Comparison of ENCODE assay signal across 29 mouse cellular contexts in the genomic region with DNA sequence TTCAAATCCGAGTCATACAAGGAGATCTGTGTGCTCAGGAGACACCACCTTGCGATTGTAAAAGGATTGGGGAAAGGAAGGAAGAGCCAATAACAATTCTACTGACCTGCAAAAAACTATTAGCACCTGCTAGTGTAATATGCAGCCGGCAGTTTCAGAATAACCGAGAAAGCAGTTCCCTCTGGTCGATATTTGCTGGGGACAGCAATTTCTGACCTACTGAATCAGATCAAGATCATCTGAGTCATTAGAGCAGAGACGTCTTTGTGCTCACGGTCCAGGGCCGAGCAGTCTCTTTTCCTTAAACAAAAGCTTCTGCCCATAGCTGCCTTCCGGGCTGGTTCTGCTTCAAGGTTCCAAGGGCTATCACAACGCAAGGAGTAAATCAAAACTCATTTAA.
DNase-seq lines count a peak whose midpoint lies in the region; ATAC-seq and TF ChIP-seq lines count a peak whose summit lies in the region.
"Had no signal": no experiment of that assay in that cellular context is flagged by ENCODE, and none has a peak within 500 bp of the region (broad histone marks: within the 10 kb centered on the region; RNA-seq: fewer than 3 reads in every experiment).

No protein-coding gene starts in this region.

- peak overlapping the region; percentile 9; the same call in 1 of the 2 replicates for H3K27ac ChIP-seq in hindbrain, embryonic 12.5 days
- no peak overlapping the region for H3K27ac ChIP-seq in hindbrain, embryonic 11.5 days (ENCODE audit: low read depth, low read length)
- H3K27ac ChIP-seq in hindbrain, embryonic 14.5 days: peak overlapping the region; percentile 64
- H3K27ac ChIP-seq in midbrain, embryonic 13.5 days: peak overlapping the region; percentile 56
- no peak overlapping the region for H3K27ac ChIP-seq in forebrain, embryonic 13.5 days
- H3K27ac ChIP-seq in heart, adult 2 months: no peak overlapping the region
- H3K27ac ChIP-seq: forebrain, embryonic 12.5 days; left cerebral cortex, adult 2 months; limb, embryonic 12.5 days; liver, embryonic 15.5 days; stomach, postnatal 0 days had no signal

- no peaks in the 10 kb centered on the region for H3K27me3 ChIP-seq in hindbrain, embryonic 12.5 days
- H3K27me3 ChIP-seq in hindbrain, embryonic 11.5 days (ENCODE audit: control insufficient read depth, insufficient read depth, low read length): no peaks in the 10 kb centered on the region
- H3K27me3 ChIP-seq in hindbrain, embryonic 14.5 days (ENCODE audit: control insufficient read depth, insufficient read depth, low read length): no peaks in the 10 kb centered on the region
- no peaks in the 10 kb centered on the region for H3K27me3 ChIP-seq in midbrain, embryonic 13.5 days
- H3K27me3 ChIP-seq in forebrain, embryonic 13.5 days: no peaks in the 10 kb centered on the region
- H3K27me3 ChIP-seq in heart, adult 2 months (ENCODE audit: control insufficient read depth, insufficient read depth, low read length): no peaks in the 10 kb centered on the region
- H3K27me3 ChIP-seq: forebrain, embryonic 12.5 days; limb, embryonic 12.5 days; liver, embryonic 15.5 days had no signal

- H3K79me2 ChIP-seq in heart, adult 2 months (replicated peaks; ENCODE audit: control insufficient read depth, insufficient read depth, low read length): no peaks in the 10 kb centered on the region

- intact Hi-C loops in heart, adult 2 months (cut with DNase I): no loop called here

- no peaks in the 10 kb centered on the region for H3K36me3 ChIP-seq in hindbrain, embryonic 12.5 days
- H3K36me3 ChIP-seq in hindbrain, embryonic 11.5 days (ENCODE audit: control insufficient read depth, insufficient read depth, low read length): no peaks in the 10 kb centered on the region
- H3K36me3 ChIP-seq in hindbrain, embryonic 14.5 days (replicated peaks; ENCODE audit: control insufficient read depth, insufficient read depth): no peaks in the 10 kb centered on the region
- H3K36me3 ChIP-seq in midbrain, embryonic 13.5 days: no peaks in the 10 kb centered on the region
- H3K36me3 ChIP-seq in forebrain, embryonic 13.5 days (ENCODE audit: poor library complexity, severe bottlenecking): no peaks in the 10 kb centered on the region
- H3K36me3 ChIP-seq in heart, adult 2 months (ENCODE audit: control insufficient read depth, insufficient read depth, low read length): no peaks in the 10 kb centered on the region
- H3K36me3 ChIP-seq: forebrain, embryonic 12.5 days; limb, embryonic 12.5 days; liver, embryonic 15.5 days had no signal

- no peak for TF ChIP-seq CTCF in heart, adult 2 months (IDR thresholded peaks at IDR 0.05)

- no peak overlapping the region for H3K4me2 ChIP-seq in hindbrain, embryonic 12.5 days (replicated peaks)
- H3K4me2 ChIP-seq in hindbrain, embryonic 11.5 days (replicated peaks; ENCODE audit: low read depth, low read length): no peak overlapping the region
- no peak overlapping the region for H3K4me2 ChIP-seq in hindbrain, embryonic 14.5 days (replicated peaks)
- no peak overlapping the region for H3K4me2 ChIP-seq in midbrain, embryonic 13.5 days (replicated peaks)
- H3K4me2 ChIP-seq in forebrain, embryonic 13.5 days: no peak overlapping the region
- H3K4me2 ChIP-seq: forebrain, embryonic 12.5 days; limb, embryonic 12.5 days; liver, embryonic 15.5 days; lung, embryonic 14.5 days had no signal

- 67% methylated on average over 10 of the region's 10 CpGs for WGBS in hindbrain, embryonic 12.5 days
- 77% methylated on average over 10 of the region's 10 CpGs for WGBS in hindbrain, embryonic 11.5 days
- WGBS in hindbrain, embryonic 14.5 days: 54% methylated on average over 10 of the region's 10 CpGs
- 64% methylated on average over 10 of the region's 10 CpGs for WGBS in midbrain, embryonic 13.5 days
- 63% methylated on average over 10 of the region's 10 CpGs for WGBS in forebrain, embryonic 13.5 days
- 76% methylated on average over 10 of the region's 10 CpGs for WGBS in heart, adult 2 months

- H3K4me3 ChIP-seq in hindbrain, embryonic 12.5 days: no peak overlapping the region
- no peak overlapping the region for H3K4me3 ChIP-seq in hindbrain, embryonic 11.5 days (ENCODE audit: low read depth, low read length)
- H3K4me3 ChIP-seq in hindbrain, embryonic 14.5 days (replicated peaks; ENCODE audit: low read length): no peak overlapping the region
- H3K4me3 ChIP-seq in midbrain, embryonic 13.5 days (replicated peaks): no peak overlapping the region
- H3K4me3 ChIP-seq in forebrain, embryonic 13.5 days: no peak overlapping the region
- H3K4me3 ChIP-seq in heart, adult 2 months: no peak overlapping the region
- H3K4me3 ChIP-seq: erythroblast, embryonic 14.5 days; forebrain, embryonic 12.5 days; left cerebral cortex, adult 2 months; limb, embryonic 12.5 days; liver, embryonic 15.5 days had no signal

- DNase-seq in hindbrain, embryonic 11.5 days (ENCODE audit: low spot score): no peak
- peak; percentile 63 for DNase-seq in A20 (ENCODE audit: low read depth, low spot score)
- no peak for DNase-seq in hindbrain, embryonic 14.5 days (ENCODE audit: low spot score)
- DNase-seq in spleen, adult 12 weeks (ENCODE audit: low spot score): no peak
- no peak for DNase-seq in heart, adult 2 months
- DNase-seq: adrenal gland, postnatal 36 days; cerebellum, adult 2 months; cerebellum, postnatal 14 days; gastrocnemius, postnatal 14 days; heart, adult 11 months; heart, postnatal 14 days; kidney, adult 9 months; kidney, postnatal 10 days; lung, embryonic 14.5 days; lung, postnatal 14 days; right cerebral cortex, adult 18-20 months; thymus, adult 18-20 months; thymus, postnatal 25 days had no signal

- peaks cover 21% of the 10 kb centered on the region for H3K4me1 ChIP-seq in hindbrain, embryonic 12.5 days
- no peaks in the 10 kb centered on the region for H3K4me1 ChIP-seq in hindbrain, embryonic 11.5 days (replicated peaks; ENCODE audit: control insufficient read depth, insufficient read depth, low read length)
- H3K4me1 ChIP-seq in hindbrain, embryonic 14.5 days (replicated peaks; ENCODE audit: control insufficient read depth, insufficient read depth, low read length): peaks cover 21% of the 10 kb centered on the region
- H3K4me1 ChIP-seq in midbrain, embryonic 13.5 days (replicated peaks): peaks cover 36% of the 10 kb centered on the region
- peaks cover 33% of the 10 kb centered on the region for H3K4me1 ChIP-seq in forebrain, embryonic 13.5 days
- H3K4me1 ChIP-seq in heart, adult 2 months (ENCODE audit: control insufficient read depth, insufficient read depth, low read length): no peaks in the 10 kb centered on the region; the same call in none of the 2 replicates
- H3K4me1 ChIP-seq: liver, embryonic 15.5 days had no signal

- no peak for TF ChIP-seq EP300 in heart, adult 2 months (IDR thresholded peaks at IDR 0.05; ENCODE audit: insufficient read depth, low read depth, low read length)

- TF ChIP-seq POLR2A in heart, adult 2 months (IDR thresholded peaks at IDR 0.05; ENCODE audit: insufficient read depth, low read depth, low read length): no peak

- no peak overlapping the region for H3K9ac ChIP-seq in hindbrain, embryonic 12.5 days
- no peak overlapping the region for H3K9ac ChIP-seq in hindbrain, embryonic 11.5 days (ENCODE audit: low read depth, low read length)
- no peak overlapping the region for H3K9ac ChIP-seq in hindbrain, embryonic 14.5 days
- H3K9ac ChIP-seq in midbrain, embryonic 13.5 days (replicated peaks): 0 out of 2 replicates have a peak overlapping the region, but pooled peaks have one; percentile 16
- no peak overlapping the region for H3K9ac ChIP-seq in forebrain, embryonic 13.5 days
- no peak overlapping the region for H3K9ac ChIP-seq in heart, adult 2 months (ENCODE audit: low read depth, low read length)
- H3K9ac ChIP-seq: forebrain, embryonic 12.5 days; limb, embryonic 12.5 days; liver, embryonic 15.5 days; lung, embryonic 14.5 days had no signal

- ATAC-seq in hindbrain, embryonic 12.5 days (ENCODE audit: low FRiP score): no peak
- no peak for ATAC-seq in hindbrain, embryonic 11.5 days (ENCODE audit: low FRiP score)
- ATAC-seq in hindbrain, embryonic 14.5 days (ENCODE audit: low FRiP score): no peak
- ATAC-seq in midbrain, embryonic 13.5 days: no peak
- no peak for ATAC-seq in forebrain, embryonic 13.5 days
- ATAC-seq: CD4-positive, CD25-positive, alpha-beta regulatory T cell, adult 4 months; intestine, postnatal 0 days had no signal

- H3K9me3 ChIP-seq in hindbrain, embryonic 12.5 days (replicated peaks): no peaks in the 10 kb centered on the region
- no peaks in the 10 kb centered on the region for H3K9me3 ChIP-seq in hindbrain, embryonic 11.5 days (ENCODE audit: control insufficient read depth, low read length)
- H3K9me3 ChIP-seq in hindbrain, embryonic 14.5 days (ENCODE audit: control insufficient read depth, low read length): no peaks in the 10 kb centered on the region
- H3K9me3 ChIP-seq in midbrain, embryonic 13.5 days: no peaks in the 10 kb centered on the region
- no peaks in the 10 kb centered on the region for H3K9me3 ChIP-seq in forebrain, embryonic 13.5 days (replicated peaks)
- H3K9me3 ChIP-seq: forebrain, embryonic 12.5 days; limb, embryonic 12.5 days; liver, embryonic 15.5 days had no signal

Comparison
In these comparisons a context has a peak if more than half of its experiments do, and no peak if none do; other contexts are left out.
1. H3K27ac ChIP-seq: peak in hindbrain, embryonic 12.5 days (single experiment), hindbrain, embryonic 14.5 days (single experiment) and midbrain, embryonic 13.5 days (single experiment); none in hindbrain, embryonic 11.5 days (single experiment), forebrain, embryonic 13.5 days (single experiment) and heart, adult 2 months (single experiment).